Mouse (Mus musculus): ENCODE measurements at regions not wholly inside any gene's neighbourhood (a gene's known extent, or its start where the extent isn't known, plus 50 kb on each side); places are given as distances from the start of the nearest gene placed in this dataset.

- peak; percentile 38 to 45 for DNase-seq
Observed at GRCm38 (mm10) chr14:33865746-33866145, 57.6 kb upstream of the Gdf10 start.

GRCm38 (mm10) chr14:33867674-33868073, 55.7 kb upstream of the Gdf10 start:
- peak; percentile 34 to 57 for DNase-seq
